Mouse (Mus musculus): Measurements from ENCODE around the gene Prss38. TPM values are rescaled to one million over a fixed set of nuclear protein-coding genes. Genes with fewer than 3 reads are reported as not detected.

The Prss38 gene
- total RNA-seq (2014; fragmentation: Nextera tagmentation): not detected in 2 replicates
- not detected in 2 replicates for total RNA-seq (2017)

GRCm38 (mm10) chr11:59375475-59375874 lies at the start of gene Prss38:
Gene Prss38 (minus strand): TSS chr11:59375657.
- ATAC-seq (replicated peaks; ENCODE audit: poor library complexity, severe bottlenecking): no peak

- ATAC-seq (replicated peaks; ENCODE audit: poor library complexity, severe bottlenecking): no peak
Observed at GRCm38 (mm10) chr11:59423010-59423588, 47.6 kb upstream of the Prss38 start.

DNA sequence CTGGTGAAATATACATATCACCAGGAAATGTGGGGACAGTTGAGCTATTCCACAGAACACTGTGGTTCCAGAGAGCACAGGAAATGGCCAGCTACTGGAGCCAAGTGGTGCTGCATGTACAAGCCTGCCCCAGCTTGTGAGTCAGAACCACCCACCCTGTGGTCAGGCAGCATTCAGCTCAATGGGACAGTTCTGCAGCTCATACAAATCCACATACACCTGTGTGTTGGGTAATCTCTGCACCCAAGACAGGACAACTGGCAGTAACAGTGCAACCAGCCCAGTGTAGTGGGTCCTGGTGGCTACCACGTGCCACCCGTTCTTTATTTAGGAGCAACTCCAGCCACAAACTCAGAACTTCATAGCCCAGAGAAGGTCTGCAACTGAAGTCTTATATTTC lies 46.5 kb upstream of the Prss38 start:
- ATAC-seq (replicated peaks; ENCODE audit: poor library complexity, severe bottlenecking): peak; percentile 34

DNA sequence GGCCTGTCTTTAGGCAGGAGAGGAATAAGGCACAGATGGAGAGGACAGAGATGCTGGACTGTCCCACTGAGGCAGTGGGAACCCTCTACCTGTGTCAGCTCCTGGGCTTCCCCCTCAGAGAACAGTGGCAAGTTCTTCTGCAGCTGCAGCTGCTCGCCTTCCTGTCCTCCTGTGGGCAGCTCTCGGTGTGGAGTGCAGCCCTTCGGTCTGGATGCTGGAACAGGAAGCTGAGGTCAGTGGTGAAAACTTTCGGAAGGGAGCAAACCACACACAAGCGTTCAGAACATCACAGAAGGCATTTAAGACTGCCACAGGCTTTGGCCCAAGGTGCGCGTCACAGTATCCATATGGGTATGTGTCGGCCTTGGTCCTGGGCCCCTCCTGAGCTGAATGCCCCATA lies 46.0 kb upstream of the Prss38 start:
- ATAC-seq (replicated peaks; ENCODE audit: poor library complexity, severe bottlenecking): peak; percentile 60

- ATAC-seq (replicated peaks; ENCODE audit: poor library complexity, severe bottlenecking): peak; percentile 81
Observed at GRCm38 (mm10) chr11:59418708-59419107, 43.3 kb upstream of the Prss38 start.

GRCm38 (mm10) chr11:59412999-59413863 lies 37.8 kb upstream of the Prss38 start:
- no peak for ATAC-seq (replicated peaks; ENCODE audit: poor library complexity, severe bottlenecking)

GRCm38 (mm10) chr11:59412058-59412457 lies 36.6 kb upstream of the Prss38 start:
- no peak for ATAC-seq (replicated peaks; ENCODE audit: poor library complexity, severe bottlenecking)

GRCm38 (mm10) chr11:59410851-59411250 lies 35.4 kb upstream of the Prss38 start:
- ATAC-seq (replicated peaks; ENCODE audit: poor library complexity, severe bottlenecking): no peak

GRCm38 (mm10) chr11:59405761-59406160 lies 30.3 kb upstream of the Prss38 start:
- ATAC-seq (replicated peaks; ENCODE audit: poor library complexity, severe bottlenecking): no peak

- no peak for ATAC-seq (replicated peaks; ENCODE audit: poor library complexity, severe bottlenecking)
Observed at GRCm38 (mm10) chr11:59400876-59401275, 25.4 kb upstream of the Prss38 start.

- ATAC-seq (replicated peaks; ENCODE audit: poor library complexity, severe bottlenecking): no peak
Observed at GRCm38 (mm10) chr11:59399830-59400229, 24.4 kb upstream of the Prss38 start.

- ATAC-seq (replicated peaks; ENCODE audit: poor library complexity, severe bottlenecking): peak; percentile 73
Observed at GRCm38 (mm10) chr11:59397536-59398371, 22.3 kb upstream of the Prss38 start.

GRCm38 (mm10) chr11:59394451-59394850 lies 19.0 kb upstream of the Prss38 start:
- no peak for ATAC-seq (replicated peaks; ENCODE audit: poor library complexity, severe bottlenecking)

DNA sequence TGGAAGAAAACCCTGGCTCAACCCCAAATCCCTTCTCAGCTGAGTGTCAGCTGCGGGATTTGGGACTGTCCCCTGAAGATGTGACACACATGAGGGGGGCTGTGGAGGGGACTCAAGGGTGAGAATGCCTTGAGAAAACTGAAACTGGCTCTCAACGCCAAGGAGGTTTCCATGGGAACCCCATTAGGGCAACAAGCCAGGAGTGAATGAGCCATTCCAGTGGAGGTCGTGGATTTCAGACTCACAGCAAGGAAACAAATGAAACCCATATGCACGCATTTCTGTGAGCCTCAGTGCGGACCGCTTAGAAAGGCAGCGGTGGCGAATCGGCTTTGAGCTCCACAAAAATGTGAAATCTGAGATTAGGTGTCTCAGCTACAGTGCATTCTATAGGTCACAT lies 18.1 kb upstream of the Prss38 start:
- ATAC-seq (replicated peaks; ENCODE audit: poor library complexity, severe bottlenecking): no peak

DNA sequence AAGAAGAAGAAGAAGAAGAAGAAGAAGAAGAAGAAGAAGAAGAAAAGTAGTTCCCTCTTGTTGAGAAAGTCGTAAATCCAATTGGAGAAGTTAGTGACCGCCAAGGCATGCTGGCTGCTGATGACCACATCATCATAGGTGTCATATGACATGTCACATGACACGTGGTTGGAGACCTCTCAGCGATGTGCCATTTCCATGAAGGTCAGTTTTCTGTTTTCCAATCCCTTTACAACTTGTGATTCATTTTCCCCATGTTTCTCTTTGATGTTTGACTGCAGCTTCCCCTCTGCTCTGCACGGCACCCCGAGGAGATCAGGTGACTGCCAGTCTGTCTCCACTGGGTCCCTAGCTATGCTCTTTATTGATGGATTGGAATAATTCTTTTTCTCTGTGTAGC lies 16.8 kb upstream of the Prss38 start:
- peak; percentile 61 for ATAC-seq (replicated peaks; ENCODE audit: poor library complexity, severe bottlenecking)

- no peak for ATAC-seq (replicated peaks; ENCODE audit: poor library complexity, severe bottlenecking)
Observed at GRCm38 (mm10) chr11:59390470-59390869, 15.0 kb upstream of the Prss38 start.

DNA sequence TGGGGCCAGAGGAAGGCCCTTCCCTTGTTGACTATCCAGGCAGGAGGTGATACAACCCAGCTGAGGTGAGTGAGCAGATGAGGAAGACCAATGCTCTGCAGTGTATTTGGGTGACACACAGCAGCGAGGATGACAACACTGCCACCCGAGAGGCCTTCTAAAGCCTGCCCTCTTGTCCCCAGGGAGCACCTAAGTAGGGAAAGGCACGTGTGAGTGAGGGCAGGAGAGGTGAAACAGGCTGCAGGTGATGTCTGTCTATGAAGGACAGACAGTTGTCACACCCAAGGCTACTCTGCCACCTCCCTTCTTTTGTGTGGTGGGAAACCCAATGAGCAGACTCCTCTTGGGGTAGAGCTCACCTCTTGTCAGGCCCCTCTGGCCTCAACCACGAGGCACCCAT lies 14.2 kb upstream of the Prss38 start:
- ATAC-seq (replicated peaks; ENCODE audit: poor library complexity, severe bottlenecking): no peak

DNA sequence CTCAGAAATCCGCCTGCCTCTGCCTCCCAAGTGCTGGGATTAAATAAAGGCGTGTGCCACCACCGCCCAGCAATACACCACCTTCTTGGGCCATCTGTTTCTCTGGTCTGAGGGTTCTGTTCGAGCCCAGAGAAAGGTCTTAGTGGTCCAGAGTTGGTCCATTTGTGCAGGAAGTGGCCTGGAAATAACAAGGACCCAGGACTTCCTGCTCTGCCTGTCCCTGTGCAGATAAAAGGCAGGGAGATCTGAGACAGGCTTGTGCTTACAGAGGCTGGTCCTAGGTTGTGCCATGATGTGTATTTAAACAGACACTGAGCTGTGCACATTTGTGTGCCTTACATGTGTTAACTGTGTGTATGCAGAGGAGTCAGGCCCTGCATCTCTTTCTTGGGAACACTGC lies 13.3 kb upstream of the Prss38 start:
- no peak for ATAC-seq (replicated peaks; ENCODE audit: poor library complexity, severe bottlenecking)

- no peak for ATAC-seq (replicated peaks; ENCODE audit: poor library complexity, severe bottlenecking)
Observed at GRCm38 (mm10) chr11:59387471-59387870, 12.0 kb upstream of the Prss38 start.

DNA sequence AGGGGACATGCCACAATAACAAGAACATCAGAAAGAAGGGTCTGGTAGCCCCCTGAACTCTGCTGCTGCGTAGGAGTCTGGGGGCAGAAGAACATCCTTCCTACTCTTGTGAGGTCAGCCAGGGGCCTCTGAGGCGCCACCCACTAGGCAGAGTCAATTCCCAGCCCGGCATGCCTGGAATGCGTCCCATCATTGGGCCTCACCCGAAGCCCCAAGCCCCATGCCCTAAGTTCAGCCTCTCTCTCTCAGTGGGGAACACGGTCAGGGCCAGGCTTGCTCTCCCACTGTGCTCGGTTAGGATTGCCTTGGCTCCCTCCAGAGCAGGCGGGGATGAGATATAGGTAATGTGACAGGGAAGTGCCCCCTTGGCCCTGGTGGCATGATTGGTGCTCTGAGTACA lies 9.7 kb upstream of the Prss38 start:
- no peak for ATAC-seq (replicated peaks; ENCODE audit: poor library complexity, severe bottlenecking)

DNA sequence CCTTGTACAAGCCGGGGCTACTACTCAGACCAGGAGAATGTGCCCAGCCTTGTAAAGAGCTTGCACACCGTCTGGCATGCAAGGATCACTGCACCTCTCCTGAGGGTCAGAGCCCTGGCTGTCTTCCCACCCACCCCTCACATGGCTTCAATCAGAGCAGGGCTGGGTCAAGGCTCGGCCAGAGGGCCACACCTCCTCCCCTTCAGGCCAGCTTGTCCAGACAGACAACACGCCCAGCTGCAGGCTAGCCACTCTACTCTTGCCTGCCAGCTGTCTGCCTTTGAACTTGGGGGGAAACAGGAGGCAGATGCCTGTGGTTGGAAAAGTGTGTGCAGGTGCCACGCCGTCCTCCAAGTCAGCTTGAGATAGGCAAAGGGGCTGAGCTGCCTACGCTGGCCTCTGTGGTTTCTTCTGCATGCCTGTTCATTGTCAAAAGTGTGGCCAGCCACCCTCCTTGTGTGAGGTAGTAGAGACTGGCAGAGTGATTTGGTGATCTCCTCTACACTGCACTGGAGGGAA lies 9.0 kb upstream of the Prss38 start:
- ATAC-seq (replicated peaks; ENCODE audit: poor library complexity, severe bottlenecking): peak; percentile 22
